Mouse (Mus musculus) embryonic facial prominence, embryonic 15.5 days (tissue): ENCODE results near the gene Sh3bgrl2. TPM values are rescaled to one million over a fixed set of nuclear protein-coding genes. Genes with fewer than 3 reads are reported as not detected.

Source experiments
- polyA plus RNA-seq: library from polyadenylated mRNA; unstranded; fragments of >200 nt; fragmentation: Nextera tagmentation; extraction: Ambion mirVana; gene quantifications from 2 replicates; pipeline ENCODE4 v1.2.1, GENCODE M21; 2015

Sh3bgrl2 gene
- polyA plus RNA-seq, 1 experiment from 2014 or later: 22.8 TPM

Other genes with a start within 250 kb of the Sh3bgrl2 start
- 13.6 and 16.7 TPM in 2 replicates for gene Lca5, start 107.2 kb upstream of the Sh3bgrl2 start, polyA plus RNA-seq